Mouse (Mus musculus): ENCODE data around the gene Oosp1.

GRCm38 (mm10) chr19:11724275-11724674 is 33.3 kb upstream of the Oosp1 start:
- TF ChIP-seq EP300 (IDR thresholded peaks at IDR 0.05; ENCODE audit: insufficient read depth, low read depth, low read length) (no peak), CTCF (IDR thresholded peaks at IDR 0.05; ENCODE audit: low read depth, low read length) (no peak), POLR2A (IDR thresholded peaks at IDR 0.05; ENCODE audit: insufficient read depth, low read length) (no peak)

Measured in ES-Bruce4 (cell line).